26 mouse cellular contexts compared by ENCODE assay signal in genomic region chr3:39848829-39849228, GRCm38 (mm10).
"Had no signal": no experiment of that assay in that cellular context is flagged by ENCODE, and none has a peak within 500 bp of the region (broad histone marks: within the 10 kb centered on the region; RNA-seq: fewer than 3 reads in every experiment).

No protein-coding gene starts in this region.

- H3K9ac ChIP-seq: heart, embryonic 13.5 days; heart, embryonic 15.5 days; hindbrain, embryonic 13.5 days; hindbrain, embryonic 15.5 days; limb, embryonic 13.5 days; liver, embryonic 13.5 days; liver, embryonic 15.5 days; liver, postnatal 0 days had no signal

- H3K4me3 ChIP-seq: heart, adult 2 months; heart, embryonic 13.5 days; heart, embryonic 15.5 days; hindbrain, embryonic 13.5 days; hindbrain, embryonic 15.5 days; layer of hippocampus, adult 2 months; left cerebral cortex, adult 2 months; limb, embryonic 13.5 days; liver, embryonic 13.5 days; liver, embryonic 15.5 days had no signal

- ATAC-seq: hindbrain, postnatal 0 days; intestine, postnatal 0 days; liver, postnatal 0 days had no signal

- H3K9me3 ChIP-seq: heart, embryonic 13.5 days; heart, embryonic 15.5 days; hindbrain, embryonic 13.5 days; hindbrain, embryonic 15.5 days; limb, embryonic 13.5 days; liver, embryonic 13.5 days; liver, embryonic 15.5 days had no signal

- H3K36me3 ChIP-seq: heart, embryonic 13.5 days; heart, embryonic 15.5 days; hindbrain, embryonic 13.5 days; hindbrain, embryonic 15.5 days; limb, embryonic 13.5 days; liver, embryonic 13.5 days; liver, embryonic 15.5 days had no signal

- H3K4me1 ChIP-seq: heart, embryonic 13.5 days; heart, embryonic 15.5 days; hindbrain, embryonic 13.5 days; hindbrain, embryonic 15.5 days; limb, embryonic 13.5 days; liver, embryonic 13.5 days; liver, embryonic 15.5 days had no signal

- H3K27ac ChIP-seq: heart, adult 2 months; heart, embryonic 13.5 days; heart, embryonic 15.5 days; hindbrain, embryonic 13.5 days; hindbrain, embryonic 15.5 days; hindbrain, postnatal 0 days; layer of hippocampus, adult 2 months; left cerebral cortex, adult 2 months; limb, embryonic 13.5 days; liver, embryonic 13.5 days; liver, embryonic 15.5 days had no signal

- H3K27me3 ChIP-seq: heart, embryonic 13.5 days; heart, embryonic 15.5 days; hindbrain, embryonic 13.5 days; hindbrain, embryonic 15.5 days; limb, embryonic 13.5 days; liver, embryonic 13.5 days; liver, embryonic 15.5 days had no signal

- DNase-seq: gastrocnemius, postnatal 14 days; gastrocnemius, postnatal 36 days; heart, adult 11 months; heart, adult 2 months; heart, postnatal 14 days; heart, postnatal 36 days; kidney, adult 18-20 months; kidney, adult 8-10 months; kidney, postnatal 10 days; kidney, postnatal 25 days; kidney, postnatal 4 days; liver; liver, embryonic 13.5 days; liver, postnatal 0 days had no signal

- H3K4me2 ChIP-seq: heart, embryonic 11.5 days; heart, embryonic 13.5 days; heart, embryonic 15.5 days; hindbrain, embryonic 13.5 days; hindbrain, embryonic 15.5 days; limb, embryonic 13.5 days; liver, embryonic 11.5 days; liver, embryonic 13.5 days; liver, embryonic 15.5 days had no signal
